Mouse (Mus musculus): ENCODE results near the gene Gm17949. TPM values are rescaled to one million over a fixed set of nuclear protein-coding genes. Genes with fewer than 3 reads are reported as not detected.

The Gm17949 gene
- polyA plus RNA-seq, 1 experiment = 0.08 TPM

- 82% methylated on average over 14 of the region's 14 CpGs for WGBS
Observed at GRCm38 (mm10) chr17:56973956-56974707, 37.1 kb upstream of the Gm17949 start.

GRCm38 (mm10) chr17:56974708-56975240 is 36.5 kb upstream of the Gm17949 start:
- no peak for DNase-seq

More at GRCm38 (mm10) chr17:56973956-56974707, 37.1 kb upstream of the Gm17949 start:
- no peaks in the 10 kb centered on the region for H3K27me3 ChIP-seq (ENCODE audit: control insufficient read depth, insufficient read depth, low read length)
- no peaks in the 10 kb centered on the region for H3K36me3 ChIP-seq (ENCODE audit: control insufficient read depth, insufficient read depth, low read length)
- no peak overlapping the region for H3K4me3 ChIP-seq (ENCODE audit: control insufficient read depth, insufficient read depth, low read length)
- no peak for DNase-seq
- no peaks in the 10 kb centered on the region for H3K4me1 ChIP-seq (replicated peaks; ENCODE audit: control insufficient read depth, insufficient read depth, low read length)
- H3K27ac ChIP-seq (ENCODE audit: control insufficient read depth, insufficient read depth, low read length) = no peak overlapping the region
- no peak for TF ChIP-seq CTCF (IDR thresholded peaks at IDR 0.05; ENCODE audit: borderline replicate concordance, control insufficient read depth, extremely low read depth, insufficient read depth, low read length, poor library complexity)
- TF ChIP-seq POLR2A (IDR thresholded peaks at IDR 0.05; ENCODE audit: control insufficient read depth, extremely low read depth, insufficient read depth, low read length, poor library complexity) = no peak

GRCm38 (mm10) chr17:56975391-56975790 is 35.9 kb upstream of the Gm17949 start:
- 84% methylated on average over 3 of the region's 3 CpGs for WGBS

More at GRCm38 (mm10) chr17:56974708-56975240, 36.5 kb upstream of the Gm17949 start:
- TF ChIP-seq CTCF (IDR thresholded peaks at IDR 0.05; ENCODE audit: borderline replicate concordance, control insufficient read depth, extremely low read depth, insufficient read depth, low read length, poor library complexity) (no peak), POLR2A (IDR thresholded peaks at IDR 0.05; ENCODE audit: control insufficient read depth, extremely low read depth, insufficient read depth, low read length, poor library complexity) (no peak)
- Histone ChIP-seq H3K4me1 (replicated peaks; ENCODE audit: control insufficient read depth, insufficient read depth, low read length) (no peaks in the 10 kb centered on the region), H3K27ac (ENCODE audit: control insufficient read depth, insufficient read depth, low read length) (no peak overlapping the region), H3K36me3 (ENCODE audit: control insufficient read depth, insufficient read depth, low read length) (no peaks in the 10 kb centered on the region), H3K4me3 (ENCODE audit: control insufficient read depth, insufficient read depth, low read length) (no peak overlapping the region), H3K27me3 (ENCODE audit: control insufficient read depth, insufficient read depth, low read length) (no peaks in the 10 kb centered on the region)
- WGBS = 90% methylated on average over 5 of the region's 5 CpGs

GRCm38 (mm10) chr17:56976531-56977390 is 34.5 kb upstream of the Gm17949 start:
- no peak for DNase-seq

More at GRCm38 (mm10) chr17:56975391-56975790, 35.9 kb upstream of the Gm17949 start:
- Histone ChIP-seq H3K27me3 (ENCODE audit: control insufficient read depth, insufficient read depth, low read length) (no peaks in the 10 kb centered on the region), H3K4me3 (ENCODE audit: control insufficient read depth, insufficient read depth, low read length) (no peak overlapping the region), H3K4me1 (replicated peaks; ENCODE audit: control insufficient read depth, insufficient read depth, low read length) (no peaks in the 10 kb centered on the region), H3K27ac (ENCODE audit: control insufficient read depth, insufficient read depth, low read length) (no peak overlapping the region), H3K36me3 (ENCODE audit: control insufficient read depth, insufficient read depth, low read length) (no peaks in the 10 kb centered on the region)
- TF ChIP-seq POLR2A (IDR thresholded peaks at IDR 0.05; ENCODE audit: control insufficient read depth, extremely low read depth, insufficient read depth, low read length, poor library complexity) = no peak
- no peak for TF ChIP-seq CTCF (IDR thresholded peaks at IDR 0.05; ENCODE audit: borderline replicate concordance, control insufficient read depth, extremely low read depth, insufficient read depth, low read length, poor library complexity)
- DNase-seq = no peak

GRCm38 (mm10) chr17:56979524-56979923 is 31.7 kb upstream of the Gm17949 start:
- Histone ChIP-seq H3K4me3 (ENCODE audit: control insufficient read depth, insufficient read depth, low read length) (no peak overlapping the region), H3K36me3 (ENCODE audit: control insufficient read depth, insufficient read depth, low read length) (no peaks in the 10 kb centered on the region), H3K4me1 (replicated peaks; ENCODE audit: control insufficient read depth, insufficient read depth, low read length) (no peaks in the 10 kb centered on the region), H3K27ac (ENCODE audit: control insufficient read depth, insufficient read depth, low read length) (no peak overlapping the region), H3K27me3 (ENCODE audit: control insufficient read depth, insufficient read depth, low read length) (no peaks in the 10 kb centered on the region)
- WGBS = 36% methylated on average over 8 of the region's 8 CpGs
- DNase-seq = no peak
- TF ChIP-seq POLR2A (IDR thresholded peaks at IDR 0.05; ENCODE audit: control insufficient read depth, extremely low read depth, insufficient read depth, low read length, poor library complexity) = no peak
- TF ChIP-seq CTCF (IDR thresholded peaks at IDR 0.05; ENCODE audit: borderline replicate concordance, control insufficient read depth, extremely low read depth, insufficient read depth, low read length, poor library complexity) = no peak

More at GRCm38 (mm10) chr17:56976531-56977390, 34.5 kb upstream of the Gm17949 start:
- Histone ChIP-seq H3K27me3 (ENCODE audit: control insufficient read depth, insufficient read depth, low read length) (no peaks in the 10 kb centered on the region), H3K4me1 (replicated peaks; ENCODE audit: control insufficient read depth, insufficient read depth, low read length) (no peaks in the 10 kb centered on the region), H3K27ac (ENCODE audit: control insufficient read depth, insufficient read depth, low read length) (no peak overlapping the region), H3K4me3 (ENCODE audit: control insufficient read depth, insufficient read depth, low read length) (no peak overlapping the region), H3K36me3 (ENCODE audit: control insufficient read depth, insufficient read depth, low read length) (no peaks in the 10 kb centered on the region)
- 89% methylated on average over 8 of the region's 8 CpGs for WGBS
- no peak for TF ChIP-seq POLR2A (IDR thresholded peaks at IDR 0.05; ENCODE audit: control insufficient read depth, extremely low read depth, insufficient read depth, low read length, poor library complexity)
- TF ChIP-seq CTCF (IDR thresholded peaks at IDR 0.05; ENCODE audit: borderline replicate concordance, control insufficient read depth, extremely low read depth, insufficient read depth, low read length, poor library complexity) = no peak

- H3K4me1 ChIP-seq (replicated peaks; ENCODE audit: control insufficient read depth, insufficient read depth, low read length) = no peaks in the 10 kb centered on the region
- TF ChIP-seq POLR2A (IDR thresholded peaks at IDR 0.05; ENCODE audit: control insufficient read depth, extremely low read depth, insufficient read depth, low read length, poor library complexity) (no peak), CTCF (IDR thresholded peaks at IDR 0.05; ENCODE audit: borderline replicate concordance, control insufficient read depth, extremely low read depth, insufficient read depth, low read length, poor library complexity) (no peak)
- H3K4me3 ChIP-seq (ENCODE audit: control insufficient read depth, insufficient read depth, low read length) = no peak overlapping the region
- 82% methylated on average over 7 of the region's 7 CpGs for WGBS
- H3K27ac ChIP-seq (ENCODE audit: control insufficient read depth, insufficient read depth, low read length) = no peak overlapping the region
- no peaks in the 10 kb centered on the region for H3K27me3 ChIP-seq (ENCODE audit: control insufficient read depth, insufficient read depth, low read length)
- H3K36me3 ChIP-seq (ENCODE audit: control insufficient read depth, insufficient read depth, low read length) = no peaks in the 10 kb centered on the region
- DNase-seq = no peak
Observed at GRCm38 (mm10) chr17:56981049-56981448, 30.2 kb upstream of the Gm17949 start.
